Mouse (Mus musculus): Measurements from ENCODE around the gene Necap2.
A peak's percentile ranks its signal among the peaks of the same experiment; 100 is the strongest.

Necap2 gene

GRCm38 (mm10) chr4:141030541-141031206, 47.5 kb downstream of the Necap2 start:
- no peak for DNase-seq

- no peak for DNase-seq
These were observed 53.2 kb downstream of the Necap2 start for GRCm38 (mm10) chr4:141024992-141025391.

GRCm38 (mm10) chr4:141024052-141024451, 54.1 kb downstream of the Necap2 start:
- no peak for DNase-seq

GRCm38 (mm10) chr4:141021614-141021929, 56.6 kb downstream of the Necap2 start:
- no peak for DNase-seq

- DNase-seq = peak; percentile 83 to 87
These were observed 57.1 kb downstream of the Necap2 start for GRCm38 (mm10) chr4:141020811-141021613.

GRCm38 (mm10) chr4:141020220-141020619, 57.9 kb downstream of the Necap2 start:
- DNase-seq = no peak

- no peak for DNase-seq
These were observed 60.3 kb downstream of the Necap2 start for GRCm38 (mm10) chr4:141017657-141018436.
